In genomic region chr5:66618597-66618996, GRCm38 (mm10) we compare ENCODE assay signal across 8 mouse cellular contexts. TPM values are rescaled to one million over a fixed set of nuclear protein-coding genes. Genes with fewer than 3 reads are reported as not detected.
DNase-seq lines count a peak whose midpoint lies in the region; ATAC-seq and TF ChIP-seq lines count a peak whose summit lies in the region.

Apbb2 (minus strand) TSS chr5:66618784.

- ATAC-seq in hindbrain, embryonic 12.5 days (ENCODE audit: low FRiP score), result peak; percentile 94
- ATAC-seq in lung, postnatal 0 days, result peak; percentile 94

- WGBS in hindbrain, embryonic 12.5 days, result 0% methylated on average over 38 of the region's 39 CpGs
- under 1% methylated on average over 37 of the region's 39 CpGs for WGBS in lung, postnatal 0 days

- peak within 1 kb of the TSS; percentile 98 for H3K27ac ChIP-seq in hindbrain, embryonic 12.5 days
- H3K27ac ChIP-seq in lung, postnatal 0 days (ENCODE audit: low read length), result peak within 1 kb of the TSS; percentile 93

- H3K4me1 ChIP-seq in hindbrain, embryonic 12.5 days, result peaks cover 32% of the 10 kb centered on the region
- H3K4me1 ChIP-seq in lung, postnatal 0 days (ENCODE audit: insufficient read depth, low read depth, low read length), result peaks cover 26% of the 10 kb centered on the region; the same call in 1 of the 2 replicates

- H3K9ac ChIP-seq in hindbrain, embryonic 12.5 days, result peak within 1 kb of the TSS; percentile 95
- peak within 1 kb of the TSS; percentile 84 for H3K9ac ChIP-seq in lung, postnatal 0 days (replicated peaks; ENCODE audit: low read depth)

- DNase-seq in MN1 (ENCODE audit: low spot score), result peak; percentile 95
- peak; percentile 93 for DNase-seq in cerebellum, adult 9-10 months
- DNase-seq in frontal cortex, postnatal 14 days (ENCODE audit: low spot score in 2 of 2), result peak; percentile 92 to 93
- DNase-seq in layer of hippocampus, postnatal 10 days (ENCODE audit: low spot score in 2 of 2), result peak; percentile 94 to 97
- peak; percentile 98 for DNase-seq in lung, postnatal 0 days (ENCODE audit: low spot score)
- DNase-seq in ovary, postnatal 36 days (ENCODE audit: low spot score), result peak; percentile 98
- peak; percentile 93 for DNase-seq in thymus, postnatal 14 days

- H3K36me3 ChIP-seq in hindbrain, embryonic 12.5 days, result no peaks in the 10 kb centered on the region
- no peaks in the 10 kb centered on the region for H3K36me3 ChIP-seq in lung, postnatal 0 days (ENCODE audit: insufficient read depth, low read length)

- no peaks in the 10 kb centered on the region for H3K9me3 ChIP-seq in hindbrain, embryonic 12.5 days (replicated peaks)
- no peaks in the 10 kb centered on the region for H3K9me3 ChIP-seq in lung, postnatal 0 days (ENCODE audit: low read length)

- H3K4me3 ChIP-seq in hindbrain, embryonic 12.5 days, result peak within 1 kb of the TSS; percentile 74
- H3K4me3 ChIP-seq in lung, postnatal 0 days (ENCODE audit: low read depth, low read length), result peak within 1 kb of the TSS; percentile 96

- TF ChIP-seq CTCF in lung, postnatal 0 days (IDR thresholded peaks at IDR 0.05), result peak; percentile 81

- H3K4me2 ChIP-seq in hindbrain, embryonic 12.5 days (replicated peaks), result peak within 1 kb of the TSS; percentile 73
- H3K4me2 ChIP-seq in lung, postnatal 0 days (replicated peaks; ENCODE audit: low read depth, low read length), result peak within 1 kb of the TSS; percentile 83

- TF ChIP-seq EP300 in lung, postnatal 0 days (IDR thresholded peaks at IDR 0.05), result no peak

- H3K27me3 ChIP-seq in hindbrain, embryonic 12.5 days, result no peaks in the 10 kb centered on the region
- no peaks in the 10 kb centered on the region for H3K27me3 ChIP-seq in lung, postnatal 0 days (replicated peaks; ENCODE audit: insufficient read depth, low read length)

RNA-seq across cellular contexts. Expression of gene Apbb2, which starts in this region (rescaled TPM):
- 82.4 and 99.6 TPM in 2 replicates for polyA plus RNA-seq in hindbrain, embryonic 12.5 days (2016; fragmentation: Nextera tagmentation; extraction: Ambion mirVana)
- 10 to 100 TPM; 65.5 to 66.8 TPM for total RNA-seq in layer of hippocampus, postnatal 10 days (2021)
- polyA plus RNA-seq in lung, postnatal 0 days (2015; fragmentation: Nextera tagmentation; extraction: Ambion mirVana), result 48.9 and 50.4 TPM in 2 replicates

Comparison
In these comparisons a context has a peak if more than half of its experiments do, and no peak if none do; other contexts are left out.
1. Peak in every context shown above with its lines: DNase-seq, ATAC-seq, H3K4me3 ChIP-seq and H3K27ac ChIP-seq.